Comparison of ENCODE assay signal across 8 mouse cellular contexts in the genomic region with DNA sequence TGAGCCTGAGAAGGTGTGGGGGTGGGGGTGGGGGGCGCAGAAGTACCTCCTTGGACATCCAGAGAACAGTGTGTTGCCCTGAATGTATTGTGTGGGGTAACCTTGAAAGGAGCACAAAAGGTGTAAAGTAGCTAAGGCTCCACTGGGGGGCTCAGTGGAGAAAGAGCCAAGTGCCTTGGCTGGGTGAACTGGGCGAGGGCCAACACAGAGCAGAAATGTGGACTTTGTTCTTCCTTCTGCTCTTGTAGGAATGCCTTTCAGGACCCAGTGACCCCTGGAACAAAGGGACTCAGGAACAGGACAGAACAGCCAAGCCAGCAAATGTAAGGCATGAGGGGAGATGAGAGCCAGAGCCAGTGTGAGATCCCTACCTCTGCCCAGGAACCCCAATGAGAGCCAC. TPM values are rescaled to one million over a fixed set of nuclear protein-coding genes. Genes with fewer than 3 reads are reported as not detected.
DNase-seq lines count a peak whose midpoint lies in the region; ATAC-seq and TF ChIP-seq lines count a peak whose summit lies in the region.

No protein-coding gene starts in this region.

- no peaks in the 10 kb centered on the region for H3K4me1 ChIP-seq in forebrain, embryonic 11.5 days (replicated peaks; ENCODE audit: control insufficient read depth, insufficient read depth, low read length)
- 0 out of 2 replicates have a peak, but pooled peaks cover 5% of the 10 kb centered on the region for H3K4me1 ChIP-seq in forebrain, embryonic 15.5 days
- H3K4me1 ChIP-seq in E14TG2a.4 (replicated peaks; ENCODE audit: low read depth, low read length): peaks cover 92% of the 10 kb centered on the region
- H3K4me1 ChIP-seq in hindbrain, embryonic 11.5 days (replicated peaks; ENCODE audit: control insufficient read depth, insufficient read depth, low read length): no peaks in the 10 kb centered on the region
- no peaks in the 10 kb centered on the region for H3K4me1 ChIP-seq in liver, embryonic 16.5 days (ENCODE audit: control insufficient read depth, low read depth, low read length)

- H3K27ac ChIP-seq in forebrain, embryonic 11.5 days (ENCODE audit: low read depth, low read length): no peak overlapping the region
- H3K27ac ChIP-seq in forebrain, embryonic 15.5 days (replicated peaks): no peak overlapping the region
- no peak overlapping the region for H3K27ac ChIP-seq in hindbrain, embryonic 11.5 days (ENCODE audit: low read depth, low read length)
- no peak overlapping the region for H3K27ac ChIP-seq in liver, embryonic 16.5 days (ENCODE audit: low read length)

- ATAC-seq in forebrain, embryonic 11.5 days (replicated peaks; ENCODE audit: low FRiP score): 0 out of 2 replicates have a peak, but pooled peaks have one; percentile 40
- ATAC-seq in forebrain, embryonic 15.5 days (replicated peaks): no peak
- peak; percentile 23; the same call in 1 of the 2 replicates for ATAC-seq in hindbrain, embryonic 11.5 days (ENCODE audit: low FRiP score)
- ATAC-seq in liver, embryonic 16.5 days (ENCODE audit: low read depth): 0 out of 2 replicates have a peak, but pooled peaks have one; percentile 11

- no peak overlapping the region for H3K4me2 ChIP-seq in forebrain, embryonic 11.5 days (ENCODE audit: low read depth, low read length, severe bottlenecking)
- no peak overlapping the region for H3K4me2 ChIP-seq in forebrain, embryonic 15.5 days (replicated peaks)
- H3K4me2 ChIP-seq in hindbrain, embryonic 11.5 days (replicated peaks; ENCODE audit: low read depth, low read length): no peak overlapping the region
- H3K4me2 ChIP-seq in liver, embryonic 16.5 days (ENCODE audit: low read depth, low read length): no peak overlapping the region

- no peak overlapping the region for H3K9ac ChIP-seq in forebrain, embryonic 11.5 days (ENCODE audit: low read length)
- H3K9ac ChIP-seq in forebrain, embryonic 15.5 days (replicated peaks): no peak overlapping the region
- no peak overlapping the region for H3K9ac ChIP-seq in hindbrain, embryonic 11.5 days (ENCODE audit: low read depth, low read length)
- H3K9ac ChIP-seq in liver, embryonic 16.5 days (ENCODE audit: low read depth, low read length): no peak overlapping the region

- H3K4me3 ChIP-seq in forebrain, embryonic 11.5 days (ENCODE audit: low read depth, low read length): no peak overlapping the region
- no peak overlapping the region for H3K4me3 ChIP-seq in forebrain, embryonic 15.5 days
- H3K4me3 ChIP-seq in E14TG2a.4 (replicated peaks; ENCODE audit: low read length): peak overlapping the region; percentile 67
- no peak overlapping the region for H3K4me3 ChIP-seq in hindbrain, embryonic 11.5 days (ENCODE audit: low read depth, low read length)
- H3K4me3 ChIP-seq in liver, embryonic 16.5 days (ENCODE audit: low read depth, low read length): no peak overlapping the region

- H3K9me3 ChIP-seq in forebrain, embryonic 11.5 days (ENCODE audit: control insufficient read depth, low read length): no peaks in the 10 kb centered on the region
- H3K9me3 ChIP-seq in forebrain, embryonic 15.5 days: no peaks in the 10 kb centered on the region
- no peaks in the 10 kb centered on the region for H3K9me3 ChIP-seq in E14TG2a.4 (ENCODE audit: low read length)
- H3K9me3 ChIP-seq in hindbrain, embryonic 11.5 days (ENCODE audit: control insufficient read depth, low read length): no peaks in the 10 kb centered on the region
- no peaks in the 10 kb centered on the region for H3K9me3 ChIP-seq in liver, embryonic 16.5 days (replicated peaks; ENCODE audit: control insufficient read depth, low read length)

- H3K36me3 ChIP-seq in forebrain, embryonic 11.5 days (ENCODE audit: control insufficient read depth, insufficient read depth, low read length): no peaks in the 10 kb centered on the region
- H3K36me3 ChIP-seq in forebrain, embryonic 15.5 days: no peaks in the 10 kb centered on the region
- H3K36me3 ChIP-seq in E14TG2a.4 (ENCODE audit: insufficient read depth, low read length): no peaks in the 10 kb centered on the region
- H3K36me3 ChIP-seq in hindbrain, embryonic 11.5 days (ENCODE audit: control insufficient read depth, insufficient read depth, low read length): no peaks in the 10 kb centered on the region
- no peaks in the 10 kb centered on the region for H3K36me3 ChIP-seq in liver, embryonic 16.5 days (ENCODE audit: control insufficient read depth, insufficient read depth)

- WGBS in forebrain, embryonic 11.5 days: 22% methylated on average over 2 of the region's 2 CpGs
- 35% methylated on average over 2 of the region's 2 CpGs for WGBS in forebrain, embryonic 15.5 days
- 44% methylated on average over 2 of the region's 2 CpGs for WGBS in hindbrain, embryonic 11.5 days
- WGBS in liver, embryonic 16.5 days (ENCODE audit: insufficient replicate concordance): 34% methylated on average over 2 of the region's 2 CpGs

- TF ChIP-seq CTCF in E14TG2a.4 (conservative IDR thresholded peaks at IDR 0.05; ENCODE audit: low read length): peak; percentile 11; the same call in 1 of the 2 replicates

- H3K27me3 ChIP-seq in forebrain, embryonic 11.5 days (ENCODE audit: control insufficient read depth, insufficient read depth, low read length): no peaks in the 10 kb centered on the region
- H3K27me3 ChIP-seq in forebrain, embryonic 15.5 days: no peaks in the 10 kb centered on the region
- H3K27me3 ChIP-seq in E14TG2a.4 (ENCODE audit: insufficient read depth, low read length): no peaks in the 10 kb centered on the region
- no peaks in the 10 kb centered on the region for H3K27me3 ChIP-seq in hindbrain, embryonic 11.5 days (ENCODE audit: control insufficient read depth, insufficient read depth, low read length)
- no peaks in the 10 kb centered on the region for H3K27me3 ChIP-seq in liver, embryonic 16.5 days (ENCODE audit: control insufficient read depth, insufficient read depth, low read depth, low read length)

- no peak for DNase-seq in forebrain, embryonic 11.5 days (ENCODE audit: low spot score)
- DNase-seq in hindbrain, embryonic 11.5 days (ENCODE audit: low spot score): peak; percentile 57
- DNase-seq in frontal cortex, postnatal 14 days (ENCODE audit: low spot score in 2 of 2): no peak
- DNase-seq in thymus, postnatal 36 days: no peak
- DNase-seq in layer of hippocampus, postnatal 36 days: no peak

RNA-seq across cellular contexts. Expression of a gene that starts 15.4 kb away (rescaled TPM):
- 1.0 and 1.4 TPM in 2 replicates for polyA plus RNA-seq in forebrain, embryonic 11.5 days (2014; fragmentation: Nextera tagmentation; extraction: Ambion mirVana)
- polyA plus RNA-seq in forebrain, embryonic 15.5 days (2015; fragmentation: Nextera tagmentation; extraction: Ambion mirVana): 0.84 and 1.3 TPM in 2 replicates
- polyA plus RNA-seq in hindbrain, embryonic 11.5 days (2014; fragmentation: Nextera tagmentation; extraction: Ambion mirVana): 0.56 and 0.73 TPM in 2 replicates
- polyA plus RNA-seq in liver, embryonic 16.5 days (2015; fragmentation: Nextera tagmentation; extraction: Ambion mirVana): 1.1 and 1.4 TPM in 2 replicates
- total RNA-seq in layer of hippocampus, postnatal 36 days (2021): 1 to 10 TPM; 2.8 to 3.0 TPM

RNA-seq across cellular contexts. Expression of a gene that starts 31.7 kb away (rescaled TPM):
- polyA plus RNA-seq in forebrain, embryonic 11.5 days (2014; fragmentation: Nextera tagmentation; extraction: Ambion mirVana): 85.6 and 88.1 TPM in 2 replicates
- 71.9 and 75.2 TPM in 2 replicates for polyA plus RNA-seq in forebrain, embryonic 15.5 days (2015; fragmentation: Nextera tagmentation; extraction: Ambion mirVana)
- 87.1 and 87.5 TPM in 2 replicates for polyA plus RNA-seq in hindbrain, embryonic 11.5 days (2014; fragmentation: Nextera tagmentation; extraction: Ambion mirVana)
- 9.2 and 9.6 TPM in 2 replicates for polyA plus RNA-seq in liver, embryonic 16.5 days (2015; fragmentation: Nextera tagmentation; extraction: Ambion mirVana)
- 1 to 10 TPM; 7.2 to 7.4 TPM for total RNA-seq in layer of hippocampus, postnatal 36 days (2021)
